Mouse (Mus musculus) midbrain, postnatal 0 days (tissue): Measurements from ENCODE around the gene Sertad2. TPM values are rescaled to one million over a fixed set of nuclear protein-coding genes. Genes with fewer than 3 reads are reported as not detected.

Experiments
- ATAC-seq: fragments of 200-750 bp; cut with Nextera tagmentation; 2 replicates; pipeline ENCODE4 v1.8.0; 2017; ENCODE audit warnings: moderate number of reproducible peaks, mild to moderate bottlenecking, moderate TSS enrichment, moderate library complexity; ENCODE audit not compliant: low FRiP score
- DNase-seq: peaks from one replicate; pipeline ENCODE4 v3.0.0-alpha.2; 2015; ENCODE audit warnings: low spot score
- H3K27ac ChIP-seq: fragments of 300-500 bp; sonication (generic); 2 replicates; pipeline ENCODE4 v1.5.1; 2014; ENCODE audit warnings: low read depth, mild to moderate bottlenecking, low read length, mixed read lengths
- H3K27me3 ChIP-seq: fragments of 300-500 bp; sonication (generic); 2 replicates; pipeline ENCODE4 v1.6.1; 2014; ENCODE audit warnings: low read length, control low read depth, mixed read lengths; ENCODE audit not compliant: insufficient read depth
- H3K36me3 ChIP-seq: fragments of 300-500 bp; sonication (generic); 2 replicates; pipeline ENCODE4 v1.6.1; 2014; ENCODE audit warnings: low read length, control low read depth, mixed read lengths; ENCODE audit not compliant: insufficient read depth
- H3K4me1 ChIP-seq: fragments of 300-500 bp; sonication (generic); 2 replicates; pipeline ENCODE4 v1.6.1; 2014; ENCODE audit warnings: mild to moderate bottlenecking, control low read depth, antibody characterized with exemption, low read length, mixed read lengths; ENCODE audit not compliant: insufficient read depth
- H3K4me2 ChIP-seq: fragments of 300-500 bp; sonication (generic); 2 replicates; pipeline ENCODE4 v1.6.1; 2014; ENCODE audit warnings: low read depth, mild to moderate bottlenecking, low read length, mixed read lengths; ENCODE audit not compliant: poor library complexity, severe bottlenecking
- H3K4me3 ChIP-seq: fragments of 300-500 bp; sonication (generic); 2 replicates; pipeline ENCODE4 v1.5.1; 2014; ENCODE audit warnings: low read depth, mild to moderate bottlenecking, low read length, moderate library complexity
- H3K9ac ChIP-seq: fragments of 300-500 bp; sonication (generic); replicated peaks from 2 replicates; pipeline ENCODE4 v1.6.1; 2014; ENCODE audit warnings: mild to moderate bottlenecking, low read length, moderate library complexity, mixed read lengths; ENCODE audit not compliant: poor library complexity, severe bottlenecking
- H3K9me3 ChIP-seq: fragments of 300-500 bp; sonication (generic); 2 replicates; pipeline ENCODE4 v1.6.1; 2016; ENCODE audit warnings: low read length, control low read depth
- CTCF ChIP-seq: IDR thresholded peaks from 2 replicates; pipeline ENCODE4 v1.5.1; 2016; ENCODE audit warnings: antibody characterized with exemption, mild to moderate bottlenecking
- WGBS: fragments of 180-500 bp; shearing (Covaris S2); extraction: QIAGEN DNeasy Blood & Tissue Kit; methylation state at CpG from one replicate; pipeline ENCODE4 v1.1.7; 2014; 5-methylcytosine and 5-hydroxymethylcytosine counted together
- polyA plus RNA-seq: library from polyadenylated mRNA; unstranded; fragments of >200 nt; fragmentation: Nextera tagmentation; extraction: Ambion mirVana; gene quantifications from 2 replicates; pipeline ENCODE4 v1.2.1, GENCODE M21; 2015
- total RNA-seq: library from RNA; depleted of rRNA; stranded (reverse); fragments of >200 nt; gene quantifications from 2 replicates; pipeline ENCODE4 v1.2.3, GENCODE M21; 2014

The Sertad2 gene
- total and polyA plus RNA-seq, 2 experiments from 2014 or later, result 15.2 to 31.4 TPM

DNA sequence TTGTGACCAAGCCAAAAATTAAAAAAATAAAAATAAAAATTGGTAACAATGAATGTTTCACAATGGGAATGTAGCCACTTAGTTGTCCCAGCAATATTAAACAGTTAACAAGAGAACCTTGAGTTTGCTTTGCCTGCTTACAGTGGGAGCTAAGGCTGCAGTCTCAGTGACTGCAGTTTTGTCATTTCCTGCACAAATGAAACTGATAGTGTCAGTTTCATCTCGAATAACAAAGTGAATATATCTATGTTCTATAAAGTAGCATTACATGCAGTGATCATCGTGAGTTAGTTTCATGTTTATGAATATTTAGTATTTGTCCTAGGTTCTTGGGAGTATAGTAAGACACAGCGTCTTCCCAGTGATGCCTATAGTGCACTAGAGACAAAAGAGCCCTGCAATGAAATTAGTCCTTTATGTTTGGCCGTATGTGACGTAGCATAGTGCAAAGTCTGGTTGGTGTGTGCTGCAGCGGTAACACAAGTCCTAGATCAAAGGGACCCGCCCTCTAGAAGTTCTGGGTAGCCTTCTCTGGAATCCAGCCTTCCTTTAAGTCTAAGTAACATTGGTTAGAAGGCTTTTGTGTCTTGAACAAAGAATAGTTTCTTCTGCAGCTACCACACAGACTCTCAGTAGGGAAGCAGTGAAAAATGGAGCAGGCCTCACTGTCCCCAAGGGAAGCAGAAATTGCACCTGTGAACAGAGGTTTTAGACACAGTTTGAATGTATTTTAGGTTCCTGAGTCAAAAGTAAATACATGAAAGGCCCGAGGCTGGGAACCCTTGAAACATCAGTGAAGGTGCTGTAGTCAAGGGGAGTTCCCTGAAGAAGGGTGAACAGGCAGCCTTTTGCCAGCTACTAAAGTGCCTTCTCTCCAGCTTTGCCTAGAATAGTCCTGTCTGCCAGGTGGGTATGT, 10.0 kb downstream of the Sertad2 start:
- no peak for DNase-seq
- Histone ChIP-seq H3K9me3 (no peaks in the 10 kb centered on the region), H3K27ac (no peak overlapping the region), H3K36me3 (no peaks in the 10 kb centered on the region), H3K4me3 (no peak overlapping the region), H3K27me3 (no peaks in the 10 kb centered on the region), H3K4me2 (no peak overlapping the region), H3K9ac (no peak overlapping the region), H3K4me1 (no peaks in the 10 kb centered on the region)
- TF ChIP-seq CTCF, result no peak
- WGBS, result 72% methylated on average over 8 of the region's 8 CpGs
- no peak for ATAC-seq

DNA sequence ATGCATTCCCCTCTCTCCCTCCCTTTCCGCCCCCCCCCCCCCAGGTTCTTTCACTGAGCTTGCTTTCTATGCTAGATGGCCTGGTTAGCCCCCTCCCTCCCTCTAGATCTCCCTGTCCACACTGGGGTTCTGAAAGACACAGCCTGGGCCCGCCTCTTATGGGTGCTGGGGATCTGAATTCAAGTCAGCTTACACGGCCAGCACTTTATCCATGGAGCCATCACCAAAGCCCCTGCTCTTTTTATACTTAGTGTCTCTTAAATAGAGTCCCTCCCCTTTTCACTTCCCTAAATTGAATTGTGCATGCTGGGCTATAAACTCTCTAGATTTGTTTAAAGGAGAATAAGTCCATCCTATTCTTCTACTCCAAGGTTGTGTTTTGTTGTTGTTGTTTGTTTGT, 12.6 kb downstream of the Sertad2 start:
- H3K27ac ChIP-seq, result no peak overlapping the region
- no peaks in the 10 kb centered on the region for H3K27me3 ChIP-seq
- no peak overlapping the region for H3K9ac ChIP-seq
- no peak for TF ChIP-seq CTCF
- ATAC-seq (no peak), DNase-seq (no peak)
- H3K36me3 ChIP-seq, result no peaks in the 10 kb centered on the region
- no peaks in the 10 kb centered on the region for H3K4me1 ChIP-seq
- 85% methylated on average over 2 of the region's 3 CpGs for WGBS
- H3K4me2 ChIP-seq, result no peak overlapping the region
- no peaks in the 10 kb centered on the region for H3K9me3 ChIP-seq
- no peak overlapping the region for H3K4me3 ChIP-seq

DNA sequence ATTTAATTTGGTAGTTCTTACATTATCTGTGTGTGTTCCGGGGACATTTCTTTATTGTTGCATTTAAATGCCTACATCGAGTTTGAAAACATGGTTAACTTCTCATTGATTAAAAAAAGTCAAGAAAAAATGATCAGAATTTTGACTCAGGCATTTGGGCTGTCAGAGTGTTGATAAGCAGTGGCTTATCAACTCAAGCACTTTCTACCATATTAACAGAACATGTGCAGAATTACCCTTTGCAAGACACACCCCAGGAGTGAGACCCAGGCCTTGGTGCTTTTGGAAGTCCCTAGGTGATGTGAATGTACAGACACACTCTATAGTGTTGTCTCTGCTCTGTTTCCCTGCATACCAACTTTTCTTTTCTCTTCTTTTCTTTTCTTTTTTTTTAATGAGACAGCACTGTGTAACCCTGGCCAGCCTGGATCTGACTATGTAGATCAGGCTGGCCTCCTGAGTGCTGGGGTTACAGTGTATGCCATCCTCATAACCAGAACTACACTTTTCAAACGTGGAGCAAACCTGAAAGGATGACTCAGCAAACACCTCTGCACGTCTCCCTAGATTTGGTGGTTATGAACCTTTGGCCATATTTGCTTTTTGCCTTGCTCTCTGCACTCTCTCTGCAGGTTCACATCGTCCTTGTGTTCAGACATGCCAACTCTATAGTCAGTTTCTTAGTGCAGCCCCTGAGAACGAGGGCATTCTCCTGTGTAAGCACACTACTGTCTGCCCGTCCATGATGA, 13.3 kb downstream of the Sertad2 start:
- TF ChIP-seq CTCF, result no peak
- H3K9ac ChIP-seq, result no peak overlapping the region
- ATAC-seq (no peak), DNase-seq (no peak)
- no peak overlapping the region for H3K4me2 ChIP-seq
- no peaks in the 10 kb centered on the region for H3K36me3 ChIP-seq
- 79% methylated on average over 7 of the region's 7 CpGs for WGBS
- H3K4me3 ChIP-seq, result no peak overlapping the region
- H3K27ac ChIP-seq, result no peak overlapping the region
- H3K4me1 ChIP-seq, result no peaks in the 10 kb centered on the region
- H3K27me3 ChIP-seq, result no peaks in the 10 kb centered on the region
- no peaks in the 10 kb centered on the region for H3K9me3 ChIP-seq

DNA sequence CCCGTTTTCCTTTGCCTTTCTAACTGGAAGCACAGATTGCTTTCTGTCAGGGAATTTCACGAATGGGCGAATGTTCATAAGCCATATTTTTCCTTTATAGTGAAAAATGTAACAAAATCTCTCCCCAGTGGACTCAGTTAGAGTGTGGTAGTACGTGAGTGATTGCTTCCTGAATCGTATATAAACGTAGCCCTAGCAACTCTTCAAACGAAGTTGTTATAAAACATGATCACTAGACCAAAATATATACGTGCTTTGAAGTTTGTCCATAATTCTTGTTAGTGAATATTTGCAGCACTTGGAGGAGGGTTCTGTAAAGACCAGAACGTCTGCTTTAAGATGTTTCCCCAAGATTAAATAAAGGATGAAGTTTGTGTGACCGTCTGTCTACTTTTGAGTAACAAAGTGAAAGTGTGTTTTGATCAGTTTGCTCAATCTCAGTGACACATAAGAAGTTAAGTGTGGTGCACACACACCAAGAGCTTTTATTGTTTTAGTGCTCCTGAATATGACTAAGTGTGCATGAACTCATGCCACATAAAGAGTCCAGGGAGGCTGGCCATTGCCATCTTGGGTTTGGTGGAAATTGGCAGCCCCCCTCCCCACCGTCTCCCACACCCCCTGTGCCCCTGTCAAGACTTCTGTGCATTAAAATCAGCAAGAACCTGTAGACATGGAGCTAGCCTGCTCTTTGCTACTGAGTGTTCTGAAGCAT, 16.3 kb downstream of the Sertad2 start:
- DNase-seq (no peak), ATAC-seq (no peak)
- Histone ChIP-seq H3K27me3 (no peaks in the 10 kb centered on the region), H3K36me3 (no peaks in the 10 kb centered on the region), H3K4me1 (no peaks in the 10 kb centered on the region), H3K27ac (no peak overlapping the region), H3K9ac (no peak overlapping the region), H3K4me2 (no peak overlapping the region), H3K9me3 (no peaks in the 10 kb centered on the region), H3K4me3 (no peak overlapping the region)
- TF ChIP-seq CTCF, result no peak
- WGBS, result 82% methylated on average over 11 of the region's 11 CpGs

DNA sequence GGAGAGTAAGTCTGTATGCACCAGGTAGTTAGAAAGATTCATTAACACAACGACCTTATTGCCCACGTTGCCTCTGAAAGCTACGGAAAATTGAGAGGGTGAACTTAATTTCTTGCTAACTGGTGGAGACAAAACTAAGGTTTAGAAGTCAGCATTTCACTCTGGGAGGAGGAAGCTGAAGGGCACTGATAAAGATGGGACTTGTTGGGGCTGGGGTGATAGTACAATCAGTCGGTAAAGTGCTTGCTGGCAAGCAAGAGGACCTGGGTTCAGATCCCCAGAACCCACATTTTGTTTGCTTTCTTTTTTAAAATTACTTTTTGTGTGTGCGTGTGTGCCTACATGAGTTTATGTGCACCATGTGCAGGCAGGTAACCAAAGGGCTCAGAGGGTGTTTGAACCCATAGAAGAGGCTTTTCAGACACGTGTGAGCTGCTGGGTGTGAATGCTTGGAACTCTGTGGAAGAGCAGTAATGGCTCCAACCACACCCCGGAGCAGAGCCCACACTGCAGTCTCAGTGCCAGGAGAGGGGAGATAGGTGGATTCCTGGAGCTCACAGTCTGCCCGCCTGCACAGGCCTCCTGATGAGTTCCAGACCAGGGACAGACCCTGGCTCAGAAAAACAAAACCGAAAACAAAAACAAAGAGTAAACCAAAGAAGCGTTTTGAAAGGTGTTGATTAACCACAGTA, 17.0 kb downstream of the Sertad2 start:
- TF ChIP-seq CTCF, result no peak
- 78% methylated on average over 10 of the region's 10 CpGs for WGBS
- no peaks in the 10 kb centered on the region for H3K4me1 ChIP-seq

More for the DNA sequence above, 17.0 kb downstream of the Sertad2 start:
- Histone ChIP-seq H3K27ac (no peak overlapping the region), H3K36me3 (no peaks in the 10 kb centered on the region), H3K27me3 (no peaks in the 10 kb centered on the region), H3K4me2 (no peak overlapping the region), H3K9ac (no peak overlapping the region), H3K9me3 (no peaks in the 10 kb centered on the region), H3K4me3 (no peak overlapping the region)
- ATAC-seq (no peak), DNase-seq (no peak)
